Mouse (Mus musculus) lung, postnatal 14 days (tissue): ENCODE results near the gene Slc16a8.
"Not testable (repeated sequence)": the region's sequence is repeated elsewhere in the genome, so short reads cannot be mapped to it uniquely, and the experiment has no call there.

Experiments
- DNase-seq: peaks from one replicate; pipeline ENCODE4 v3.0.0; 2021

Slc16a8 gene

GRCm38 (mm10) chr15:79262375-79262774 lies 7.8 kb upstream of the Slc16a8 start:
- DNase-seq, result no peak

- no peak for DNase-seq
These were observed 7.2 kb upstream of the Slc16a8 start for GRCm38 (mm10) chr15:79261757-79262156.

- DNase-seq, result no peak
These were observed 6.6 kb upstream of the Slc16a8 start for GRCm38 (mm10) chr15:79261095-79261725.

GRCm38 (mm10) chr15:79258521-79258920 lies 4.0 kb upstream of the Slc16a8 start:
- no peak for DNase-seq

- no peak for DNase-seq
These were observed 2.0 kb downstream of the Slc16a8 start for GRCm38 (mm10) chr15:79252580-79252979.

GRCm38 (mm10) chr15:79251781-79252491 lies 2.6 kb downstream of the Slc16a8 start:
- DNase-seq, result no peak

- DNase-seq, result no peak
These were observed 3.4 kb downstream of the Slc16a8 start for GRCm38 (mm10) chr15:79251168-79251567.

- DNase-seq, result no peak
These were observed 4.3 kb downstream of the Slc16a8 start for GRCm38 (mm10) chr15:79250236-79250635.

GRCm38 (mm10) chr15:79245321-79245720 lies 9.2 kb downstream of the Slc16a8 start:
- DNase-seq, result no peak

GRCm38 (mm10) chr15:79244071-79244893 lies 10.3 kb downstream of the Slc16a8 start:
- no peak for DNase-seq

- peak; percentile 97 for DNase-seq
These were observed 11.1 kb downstream of the Slc16a8 start for GRCm38 (mm10) chr15:79243234-79244042.

GRCm38 (mm10) chr15:79242574-79243233 lies 11.9 kb downstream of the Slc16a8 start:
- no peak for DNase-seq

GRCm38 (mm10) chr15:79238036-79238435 lies 16.5 kb downstream of the Slc16a8 start:
- no peak for DNase-seq

- no peak for DNase-seq
These were observed 19.3 kb downstream of the Slc16a8 start for GRCm38 (mm10) chr15:79235268-79235667.

GRCm38 (mm10) chr15:79229058-79229821 lies 25.3 kb downstream of the Slc16a8 start, which contains the start of the genes Pick1 and Gm49486:
TSS of gene Pick1 (plus strand) at chr15:79229173.
TSS of gene Gm49486 (plus strand) at chr15:79229391.
- peak; percentile 87 for DNase-seq

- not testable (repeated sequence) for DNase-seq
These were observed 28.8 kb downstream of the Slc16a8 start for GRCm38 (mm10) chr15:79225780-79226179.

- peak; percentile 91 for DNase-seq
These were observed 29.9 kb downstream of the Slc16a8 start for GRCm38 (mm10) chr15:79224685-79225084.

- DNase-seq, result no peak
These were observed 30.9 kb downstream of the Slc16a8 start for GRCm38 (mm10) chr15:79223641-79224040.

GRCm38 (mm10) chr15:79219572-79219971 lies 35.0 kb downstream of the Slc16a8 start:
- DNase-seq, result no peak

- no peak for DNase-seq
These were observed 38.4 kb downstream of the Slc16a8 start for GRCm38 (mm10) chr15:79216191-79216590.

- peak; percentile 14 for DNase-seq
These were observed 41.0 kb downstream of the Slc16a8 start for GRCm38 (mm10) chr15:79213591-79213990.
